Mouse (Mus musculus) olfactory bulb, adult 2 months (tissue): ENCODE results near the gene Col6a6.

Experiments
- CTCF ChIP-seq: fragments of 200-500 bp; IDR thresholded peaks from 2 replicates; pipeline ENCODE4 v1.5.1; 2012; ENCODE audit warnings: low read depth, mild to moderate bottlenecking, low read length, moderate library complexity; ENCODE audit not compliant: insufficient read depth
- POLR2A ChIP-seq: fragments of 200-500 bp; IDR thresholded peaks from 2 replicates; pipeline ENCODE4 v1.6.1; 2012; ENCODE audit warnings: mild to moderate bottlenecking, low read depth, low read length, moderate library complexity; ENCODE audit not compliant: insufficient read depth

- TF ChIP-seq POLR2A (no peak), CTCF (no peak)
Measured at GRCm38 (mm10) chr9:105848396-105848795, 20.4 kb upstream of the Col6a6 start.
